Mouse (Mus musculus) kidney, adult 2 months (tissue): ENCODE data around the gene Ttc3. TPM values are rescaled to one million over a fixed set of nuclear protein-coding genes. Genes with fewer than 3 reads are reported as not detected.
A peak's percentile ranks its signal among the peaks of the same experiment; 100 is the strongest.

Experiments used
- DNase-seq: peaks from one replicate; pipeline ENCODE4 v3.0.0; 2021
- H3K27ac ChIP-seq: fragments of 200-500 bp; 2 replicates; pipeline ENCODE4 v1.5.1; 2012; ENCODE audit warnings: low read depth, low read length, control low read depth, inconsistent platforms; ENCODE audit not compliant: insufficient read depth
- H3K27me3 ChIP-seq: fragments of 200-500 bp; replicated peaks from 2 replicates; pipeline ENCODE4 v1.6.1; 2012; ENCODE audit warnings: mild to moderate bottlenecking, moderate library complexity, low read length, inconsistent platforms; ENCODE audit not compliant: control insufficient read depth, insufficient read depth
- H3K36me3 ChIP-seq: fragments of 200-500 bp; 2 replicates; pipeline ENCODE4 v1.6.1; 2012; ENCODE audit warnings: mild to moderate bottlenecking, moderate library complexity, low read length, inconsistent platforms; ENCODE audit not compliant: control insufficient read depth, insufficient read depth
- H3K4me1 ChIP-seq: fragments of 200-500 bp; 2 replicates; pipeline ENCODE4 v1.6.1; 2011; ENCODE audit warnings: low read length; ENCODE audit not compliant: control insufficient read depth, insufficient read depth
- H3K4me3 ChIP-seq: fragments of 200-500 bp; 2 replicates; pipeline ENCODE4 v1.5.1; 2011; ENCODE audit warnings: mild to moderate bottlenecking, low read depth, low read length, control low read depth; ENCODE audit not compliant: insufficient read depth
- CTCF ChIP-seq: fragments of 200-500 bp; conservative IDR thresholded peaks from 2 replicates; pipeline ENCODE4 v1.5.1; 2011; ENCODE audit warnings: low read depth, mild to moderate bottlenecking, control low read depth, low read length, moderate library complexity, mixed read lengths; ENCODE audit not compliant: insufficient read depth, insufficient read length
- POLR2A ChIP-seq: fragments of 200-500 bp; IDR thresholded peaks from one replicate; pipeline ENCODE4 v1.6.1; 2011; ENCODE audit warnings: low read depth, low read length, control low read depth
- WGBS: fragments of 180-500 bp; shearing (Covaris S2); methylation state at CpG from one replicate; pipeline ENCODE4 v1.1.7; 2018; 5-methylcytosine and 5-hydroxymethylcytosine counted together
- polyA plus RNA-seq: library from polyadenylated mRNA; depleted of rRNA; stranded (reverse); fragments of >200 nt; gene quantifications from 2 replicates; pipeline ENCODE4 v1.2.3, GENCODE M21; 2012

Ttc3 gene
- polyA plus RNA-seq, 1 experiment = 22.2 TPM

GRCm38 (mm10) chr16:94401636-94402035 is 31.2 kb downstream of the Ttc3 start:
- Histone ChIP-seq H3K27me3 (no peaks in the 10 kb centered on the region), H3K4me3 (no peak overlapping the region), H3K4me1 (peaks cover 14% of the 10 kb centered on the region; the same call in 1 of the 2 replicates), H3K27ac (no peak overlapping the region), H3K36me3 (no peaks in the 10 kb centered on the region)
- TF ChIP-seq POLR2A (no peak), CTCF (no peak)
- 20% methylated on average over 2 of the region's 2 CpGs for WGBS
- DNase-seq = no peak

DNA sequence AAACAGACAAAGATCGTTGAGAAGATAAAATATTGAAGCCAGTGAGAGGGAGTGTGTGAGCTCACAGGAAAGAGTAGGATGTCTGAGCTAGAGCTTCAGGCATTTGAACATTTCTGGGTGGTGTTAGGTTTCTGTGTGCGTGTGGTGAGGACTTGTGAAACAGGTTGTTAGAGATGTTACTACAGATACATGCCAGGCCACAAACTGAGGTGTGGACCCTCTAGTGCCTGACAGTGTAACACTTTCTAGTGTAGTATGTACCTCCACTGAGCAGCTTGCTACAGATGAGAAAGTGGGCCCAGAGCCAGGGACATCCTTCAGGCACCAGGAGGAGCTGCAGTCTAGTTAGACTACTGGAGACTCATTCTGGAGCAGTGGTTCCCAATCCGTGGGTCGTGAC is 31.8 kb downstream of the Ttc3 start:
- H3K36me3 ChIP-seq = no peaks in the 10 kb centered on the region
- TF ChIP-seq CTCF (no peak), POLR2A (no peak)
- H3K4me1 ChIP-seq = peaks cover 14% of the 10 kb centered on the region; the same call in 1 of the 2 replicates
- no peak overlapping the region for H3K27ac ChIP-seq
- no peaks in the 10 kb centered on the region for H3K27me3 ChIP-seq
- WGBS = 61% methylated on average over 4 of the region's 4 CpGs
- H3K4me3 ChIP-seq = no peak overlapping the region
- no peak for DNase-seq

DNA sequence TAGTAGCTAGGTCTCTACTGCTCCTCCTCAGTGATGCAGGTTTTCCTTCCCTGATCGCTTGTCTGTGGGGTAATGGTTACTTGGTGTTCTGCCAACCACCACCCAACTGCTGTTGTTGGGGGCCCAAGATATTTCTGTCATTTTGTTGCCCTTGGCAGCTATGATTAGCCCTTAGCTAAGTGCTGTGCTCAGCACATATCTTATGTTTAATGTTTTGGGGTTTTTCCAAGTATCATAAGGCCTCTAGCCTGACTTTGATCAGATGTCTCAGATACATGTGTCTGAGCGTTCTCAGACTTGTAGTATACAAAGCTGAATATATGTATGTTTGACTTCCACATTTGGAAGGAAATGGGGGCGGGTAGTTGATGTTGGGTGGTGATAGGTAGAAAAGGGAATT is 40.9 kb downstream of the Ttc3 start:
- H3K36me3 ChIP-seq = no peaks in the 10 kb centered on the region; the same call in 1 of the 2 replicates
- H3K4me1 ChIP-seq = 0 out of 2 replicates have a peak, but pooled peaks cover 2% of the 10 kb centered on the region
- no peak for DNase-seq
- H3K27ac ChIP-seq = no peak overlapping the region
- no peak overlapping the region for H3K4me3 ChIP-seq
- TF ChIP-seq CTCF (no peak), POLR2A (no peak)
- WGBS = 63% methylated on average over 3 of the region's 3 CpGs
- no peaks in the 10 kb centered on the region for H3K27me3 ChIP-seq

DNA sequence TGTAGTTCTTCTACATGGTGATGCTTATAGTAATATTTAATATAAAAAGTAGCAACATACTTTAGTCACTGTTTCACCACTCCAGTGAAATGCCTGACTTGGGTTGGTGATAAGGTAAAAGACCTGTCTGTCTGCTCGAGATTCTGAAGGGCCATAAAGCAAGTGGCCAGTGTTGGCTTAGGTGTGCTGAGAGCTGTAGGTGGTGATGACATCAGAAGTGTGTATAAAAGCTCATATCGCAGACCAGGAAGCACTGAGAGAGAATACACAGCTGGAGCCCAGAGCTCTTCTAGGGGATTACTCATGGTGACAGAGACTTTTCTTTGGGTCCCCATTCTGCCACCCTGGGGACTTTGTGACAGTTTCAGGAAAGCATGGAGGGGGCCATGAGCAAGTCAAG is 41.8 kb downstream of the Ttc3 start:
- H3K36me3 ChIP-seq = no peaks in the 10 kb centered on the region; the same call in 1 of the 2 replicates
- H3K4me1 ChIP-seq = 0 out of 2 replicates have a peak, but pooled peaks cover 2% of the 10 kb centered on the region
- H3K4me3 ChIP-seq = no peak overlapping the region
- no peaks in the 10 kb centered on the region for H3K27me3 ChIP-seq
- TF ChIP-seq CTCF (no peak), POLR2A (no peak)
- 90% methylated on average over 2 of the region's 2 CpGs for WGBS
- DNase-seq = no peak
- H3K27ac ChIP-seq = no peak overlapping the region

DNA sequence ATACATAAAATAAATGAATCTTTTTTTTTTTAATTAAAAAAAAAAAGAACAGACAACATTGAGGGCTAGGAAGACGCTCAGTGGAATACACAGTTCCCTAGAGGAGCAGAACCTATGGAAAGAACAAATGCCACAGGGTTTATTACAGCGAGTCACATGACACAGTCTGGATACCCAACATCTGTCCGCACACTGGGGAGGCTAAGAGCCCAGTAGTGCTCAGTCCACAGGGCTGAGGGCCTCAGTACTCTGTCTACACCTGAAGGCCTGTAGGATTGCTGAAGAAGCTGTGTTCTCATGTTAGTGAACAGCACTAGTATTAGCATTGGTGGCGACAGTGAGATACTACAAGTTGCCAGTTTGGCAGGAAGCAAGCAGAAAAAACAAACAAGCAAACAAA is 42.3 kb downstream of the Ttc3 start:
- Histone ChIP-seq H3K27ac (no peak overlapping the region), H3K4me1 (0 out of 2 replicates have a peak, but pooled peaks cover 2% of the 10 kb centered on the region), H3K27me3 (no peaks in the 10 kb centered on the region), H3K36me3 (no peaks in the 10 kb centered on the region; the same call in 1 of the 2 replicates), H3K4me3 (no peak overlapping the region)
- no peak for DNase-seq
- 95% methylated on average over 4 of the region's 4 CpGs for WGBS
- TF ChIP-seq POLR2A (no peak), CTCF (no peak)

GRCm38 (mm10) chr16:94414151-94414550 is 43.7 kb downstream of the Ttc3 start:
- 93% methylated on average over 6 of the region's 6 CpGs for WGBS
- no peak overlapping the region for H3K4me3 ChIP-seq
- no peaks in the 10 kb centered on the region for H3K27me3 ChIP-seq
- no peak overlapping the region for H3K27ac ChIP-seq
- H3K4me1 ChIP-seq = no peaks in the 10 kb centered on the region
- DNase-seq = no peak
- no peak for TF ChIP-seq POLR2A
- no peak for TF ChIP-seq CTCF
- no peaks in the 10 kb centered on the region; the same call in 1 of the 2 replicates for H3K36me3 ChIP-seq

- TF ChIP-seq POLR2A = no peak
- TF ChIP-seq CTCF = peak; percentile 36
- no peaks in the 10 kb centered on the region for H3K27me3 ChIP-seq
- 96% methylated on average over 3 of the region's 3 CpGs for WGBS
- no peak overlapping the region for H3K4me3 ChIP-seq
- no peak overlapping the region for H3K27ac ChIP-seq
- DNase-seq = no peak
- H3K4me1 ChIP-seq = no peaks in the 10 kb centered on the region
- peaks cover 7% of the 10 kb centered on the region for H3K36me3 ChIP-seq
Measured at GRCm38 (mm10) chr16:94420498-94420897, 50.1 kb downstream of the Ttc3 start.

GRCm38 (mm10) chr16:94428948-94429347 is 58.5 kb downstream of the Ttc3 start:
- H3K4me3 ChIP-seq = no peak overlapping the region
- WGBS = 86% methylated on average over 4 of the region's 4 CpGs
- H3K36me3 ChIP-seq = no peaks in the 10 kb centered on the region; the same call in 1 of the 2 replicates
- H3K4me1 ChIP-seq = no peaks in the 10 kb centered on the region
- no peak overlapping the region for H3K27ac ChIP-seq
- no peak for DNase-seq
- no peaks in the 10 kb centered on the region for H3K27me3 ChIP-seq
- TF ChIP-seq CTCF (no peak), POLR2A (no peak)
